Mouse (Mus musculus): ENCODE results near the gene Ccnj. TPM values are rescaled to one million over a fixed set of nuclear protein-coding genes. Genes with fewer than 3 reads are reported as not detected.

Ccnj gene
- polyA plus RNA-seq, 1 experiment from 2014 or later: 22.9 TPM

DNA sequence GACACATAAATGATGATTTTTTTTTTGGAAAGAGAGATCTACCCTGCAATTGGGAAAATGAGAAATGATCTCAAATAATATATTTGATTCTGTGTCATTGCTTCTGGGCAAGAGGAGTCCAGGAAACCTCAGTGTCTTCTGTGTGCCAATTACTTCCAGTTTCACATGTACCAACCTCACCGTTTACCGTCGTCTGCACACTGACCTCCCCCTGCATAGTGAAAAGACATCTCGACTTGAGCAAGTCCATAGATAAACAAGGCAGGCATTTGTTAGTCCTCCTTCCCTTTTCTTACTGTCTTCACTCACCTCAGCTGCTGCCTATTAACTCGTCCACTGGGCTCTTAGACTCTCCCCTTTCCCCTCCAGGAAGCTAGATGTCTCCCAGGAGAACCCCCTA, 5.4 kb upstream of the Ccnj start:
- no peak overlapping the region for H3K4me3 ChIP-seq
- ATAC-seq (ENCODE audit: low FRiP score): no peak
- H3K36me3 ChIP-seq: no peaks in the 10 kb centered on the region
- H3K9ac ChIP-seq: no peak overlapping the region
- peaks cover 8% of the 10 kb centered on the region for H3K4me1 ChIP-seq (replicated peaks)
- WGBS: 76% methylated on average over 5 of the region's 5 CpGs
- no peaks in the 10 kb centered on the region for H3K27me3 ChIP-seq
- H3K9me3 ChIP-seq: no peaks in the 10 kb centered on the region
- no peak overlapping the region for H3K27ac ChIP-seq
- H3K4me2 ChIP-seq: no peak overlapping the region

DNA sequence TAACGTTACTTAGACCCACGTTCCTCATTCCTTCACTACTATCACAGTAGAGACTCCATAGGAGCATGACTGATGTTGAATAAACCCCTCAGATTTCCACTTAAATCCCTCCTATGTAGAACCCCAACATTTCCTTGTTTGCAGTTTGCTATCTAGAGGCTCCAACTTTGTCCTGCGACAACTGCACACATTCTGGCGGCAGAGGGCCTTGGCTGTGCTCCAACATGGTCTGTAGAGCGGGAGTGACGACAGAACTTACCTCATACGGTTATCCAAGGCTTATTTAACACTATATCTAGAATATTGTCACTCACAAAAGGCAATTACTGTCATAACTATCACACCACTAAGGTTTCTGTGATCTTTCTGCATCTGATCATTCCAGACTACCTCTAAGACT, 4.3 kb upstream of the Ccnj start:
- no peaks in the 10 kb centered on the region for H3K9me3 ChIP-seq
- peaks cover 8% of the 10 kb centered on the region for H3K4me1 ChIP-seq (replicated peaks)
- ATAC-seq (ENCODE audit: low FRiP score): no peak
- no peak overlapping the region for H3K9ac ChIP-seq
- H3K27me3 ChIP-seq: no peaks in the 10 kb centered on the region
- H3K36me3 ChIP-seq: no peaks in the 10 kb centered on the region
- 83% methylated on average over 7 of the region's 7 CpGs for WGBS
- no peak overlapping the region for H3K27ac ChIP-seq
- H3K4me3 ChIP-seq: no peak overlapping the region
- H3K4me2 ChIP-seq: no peak overlapping the region

DNA sequence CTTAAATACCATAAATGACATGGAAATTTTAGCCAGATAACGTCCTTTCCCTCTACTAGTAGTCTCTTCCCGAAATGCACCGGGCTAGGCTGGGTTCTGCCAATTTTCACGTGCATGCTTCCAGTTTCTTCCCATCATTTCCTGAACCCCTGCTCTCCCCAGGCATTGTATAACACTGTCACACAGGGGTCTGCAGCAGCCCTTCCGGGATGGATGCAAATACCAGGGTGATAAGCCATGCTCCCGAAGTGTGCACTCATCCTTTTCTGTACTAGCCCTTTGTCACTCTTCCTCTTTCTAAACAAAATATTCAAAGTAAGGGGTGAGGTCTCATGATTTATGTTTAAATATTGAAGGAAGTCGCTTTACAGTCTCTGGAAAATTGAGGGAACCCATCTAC, 881 bp upstream of the Ccnj start:
- WGBS: 62% methylated on average over 7 of the region's 7 CpGs
- Histone ChIP-seq H3K4me2 (peak overlapping the region; percentile 87), H3K4me1 (replicated peaks) (peaks cover 39% of the 10 kb centered on the region), H3K36me3 (no peaks in the 10 kb centered on the region), H3K9ac (peak overlapping the region; percentile 99), H3K27ac (peak overlapping the region; percentile 97), H3K9me3 (no peaks in the 10 kb centered on the region), H3K4me3 (peak overlapping the region; percentile 79), H3K27me3 (no peaks in the 10 kb centered on the region)
- ATAC-seq (ENCODE audit: low FRiP score): no peak

DNA sequence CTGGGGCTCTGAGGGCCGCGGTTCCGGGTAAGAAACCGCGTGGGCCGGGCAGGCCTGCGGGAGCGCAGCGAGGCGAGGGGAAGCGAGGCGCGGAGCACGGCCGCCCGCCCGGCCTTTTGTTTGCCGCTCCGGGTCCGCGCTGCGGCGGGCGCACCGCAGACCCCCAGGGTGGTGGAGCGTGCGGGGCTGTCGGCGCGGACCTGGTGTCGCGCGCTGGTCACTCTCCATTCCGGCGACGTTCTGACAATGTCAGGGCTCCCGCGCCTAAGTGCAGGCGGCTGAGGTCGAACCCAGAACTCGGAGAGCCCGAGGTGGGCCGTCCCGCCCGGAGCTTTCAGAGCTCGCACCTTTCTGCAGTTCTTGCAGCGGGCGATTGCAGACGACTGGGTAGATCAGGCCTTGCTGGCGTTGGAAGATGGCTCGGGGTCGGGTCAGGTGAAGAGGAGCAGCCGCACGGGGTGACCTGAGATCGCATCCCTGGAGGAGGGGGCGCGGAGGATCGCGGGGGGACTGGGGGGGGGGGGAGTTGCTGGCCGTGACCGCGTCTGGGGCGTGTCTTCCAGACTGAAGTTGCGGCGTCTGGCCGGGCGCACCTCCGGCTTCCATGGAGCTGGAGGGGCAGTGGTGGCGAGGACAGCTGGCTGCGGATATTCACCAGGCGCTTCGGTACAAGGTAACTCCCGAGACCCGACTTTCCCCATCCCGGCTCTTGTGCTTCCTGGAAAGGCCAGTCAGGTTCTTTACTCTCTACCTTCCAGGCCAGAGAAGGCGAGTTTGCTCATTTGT, 530 bp downstream of the Ccnj start:
- Histone ChIP-seq H3K27me3 (no peaks in the 10 kb centered on the region), H3K4me3 (peak overlapping the region; percentile 79), H3K9me3 (no peaks in the 10 kb centered on the region), H3K27ac (peak overlapping the region; percentile 97), H3K9ac (peak overlapping the region; percentile 99), H3K36me3 (peaks cover 2% of the 10 kb centered on the region; the same call in 1 of the 2 replicates), H3K4me1 (replicated peaks) (peaks cover 43% of the 10 kb centered on the region), H3K4me2 (peak overlapping the region; percentile 87)
- WGBS: under 1% methylated on average over 73 of the region's 76 CpGs
- ATAC-seq (ENCODE audit: low FRiP score): peak; percentile 79

DNA sequence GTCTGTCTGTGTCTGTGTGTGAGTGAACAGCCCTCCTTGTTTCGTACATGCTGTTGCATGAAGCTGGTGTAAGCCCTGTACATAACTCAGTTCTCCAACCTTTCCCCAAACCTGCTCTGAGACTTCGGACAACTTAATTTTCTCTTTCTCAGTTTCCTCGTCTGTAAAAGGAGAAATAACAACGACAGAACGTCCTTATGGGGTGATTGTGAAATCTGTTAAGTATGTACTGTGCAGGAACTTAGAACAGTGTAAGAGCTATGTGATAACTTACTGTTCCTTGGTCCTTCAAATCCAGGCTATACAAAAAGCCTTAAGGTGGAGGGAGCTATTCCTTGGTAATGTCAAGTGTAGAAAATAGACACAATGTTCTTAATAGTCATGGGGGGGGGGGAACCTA, 1.3 kb downstream of the Ccnj start:
- peak overlapping the region; percentile 79 for H3K4me3 ChIP-seq
- no peaks in the 10 kb centered on the region for H3K9me3 ChIP-seq
- 34% methylated on average over 5 of the region's 5 CpGs for WGBS
- H3K27me3 ChIP-seq: no peaks in the 10 kb centered on the region
- H3K4me1 ChIP-seq (replicated peaks): peaks cover 43% of the 10 kb centered on the region
- peaks cover 10% of the 10 kb centered on the region for H3K36me3 ChIP-seq
- ATAC-seq (ENCODE audit: low FRiP score): no peak
- peak overlapping the region; percentile 87 for H3K4me2 ChIP-seq
- peak overlapping the region; percentile 99 for H3K9ac ChIP-seq
- H3K27ac ChIP-seq: no peak overlapping the region

DNA sequence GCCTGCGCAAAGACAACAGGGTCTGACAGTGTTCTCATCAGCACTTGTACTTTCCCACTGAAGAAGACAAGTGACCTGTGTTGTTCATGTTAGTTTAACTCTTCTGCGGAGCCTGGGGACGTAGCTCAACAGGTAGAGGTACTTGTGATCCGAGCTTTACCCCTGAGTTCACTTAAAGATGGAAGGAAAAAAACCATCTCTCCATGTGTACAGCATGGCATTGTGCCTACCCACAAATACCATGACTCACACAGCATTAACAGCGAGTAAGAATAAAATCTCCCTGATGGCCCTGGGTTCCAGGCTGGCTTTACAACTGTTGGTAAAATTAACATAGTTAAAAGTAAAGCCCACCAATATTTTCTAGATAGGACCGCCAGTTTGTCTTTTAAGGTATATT, 3.4 kb downstream of the Ccnj start:
- Histone ChIP-seq H3K9me3 (no peaks in the 10 kb centered on the region), H3K4me3 (no peak overlapping the region), H3K4me1 (replicated peaks) (peaks cover 43% of the 10 kb centered on the region), H3K9ac (no peak overlapping the region), H3K4me2 (0 out of 2 replicates have a peak overlapping the region, but pooled peaks have one; percentile 1), H3K36me3 (peaks cover 28% of the 10 kb centered on the region), H3K27ac (no peak overlapping the region), H3K27me3 (no peaks in the 10 kb centered on the region)
- 96% methylated on average over 6 of the region's 6 CpGs for WGBS
- ATAC-seq (ENCODE audit: low FRiP score): no peak

DNA sequence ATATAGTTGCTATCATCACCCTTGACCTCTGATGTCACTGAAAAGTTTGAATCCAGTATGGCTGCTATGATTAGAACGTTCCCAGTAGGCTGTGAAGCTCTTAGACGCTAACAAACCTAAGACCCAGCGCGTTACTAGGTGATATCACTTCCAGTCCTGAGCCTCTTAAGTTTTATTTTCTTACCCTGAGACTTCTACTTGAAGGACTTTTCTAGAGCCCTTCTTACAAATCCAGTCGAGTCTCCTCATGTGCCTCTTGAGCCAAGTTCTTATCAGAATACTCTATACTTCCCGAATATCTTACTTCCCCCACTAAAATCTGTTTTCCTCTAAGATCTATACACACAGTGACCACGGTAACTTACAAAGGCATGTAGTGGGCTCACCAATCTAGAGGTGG, 7.1 kb downstream of the Ccnj start:
- WGBS: 97% methylated on average over 7 of the region's 7 CpGs
- ATAC-seq (ENCODE audit: low FRiP score): no peak

DNA sequence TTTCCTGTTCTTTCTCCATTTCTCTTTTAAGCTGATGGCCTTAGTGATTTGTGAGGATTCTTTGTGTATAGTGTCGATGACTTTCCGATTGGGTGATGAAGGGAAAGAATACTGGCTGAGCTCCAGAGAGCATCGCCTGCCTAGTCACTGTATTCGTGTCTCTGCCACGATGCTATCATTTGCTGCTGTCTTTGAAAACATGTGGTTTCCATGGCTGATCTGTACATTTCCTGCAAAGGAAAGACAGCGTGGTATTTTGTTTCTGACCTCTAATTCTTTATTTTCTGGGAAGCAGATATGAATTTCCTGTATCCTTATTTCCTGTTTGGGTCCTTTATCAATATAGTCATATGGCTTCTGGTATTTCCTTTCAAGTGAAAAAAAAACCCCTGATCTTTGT, 9.2 kb downstream of the Ccnj start:
- no peak overlapping the region for H3K27ac ChIP-seq
- H3K4me1 ChIP-seq (replicated peaks): peaks cover 4% of the 10 kb centered on the region
- H3K36me3 ChIP-seq: peaks cover 79% of the 10 kb centered on the region
- H3K4me3 ChIP-seq: no peak overlapping the region
- no peaks in the 10 kb centered on the region for H3K9me3 ChIP-seq
- no peak overlapping the region for H3K9ac ChIP-seq
- H3K27me3 ChIP-seq: no peaks in the 10 kb centered on the region
- 88% methylated on average over 6 of the region's 6 CpGs for WGBS
- no peak for ATAC-seq (ENCODE audit: low FRiP score)
- no peak overlapping the region for H3K4me2 ChIP-seq

More for the DNA sequence above, 7.1 kb downstream of the Ccnj start:
- Histone ChIP-seq H3K9me3 (no peaks in the 10 kb centered on the region), H3K27ac (no peak overlapping the region), H3K27me3 (no peaks in the 10 kb centered on the region), H3K36me3 (peaks cover 60% of the 10 kb centered on the region), H3K9ac (no peak overlapping the region), H3K4me3 (no peak overlapping the region), H3K4me2 (no peak overlapping the region), H3K4me1 (replicated peaks) (peaks cover 25% of the 10 kb centered on the region)

DNA sequence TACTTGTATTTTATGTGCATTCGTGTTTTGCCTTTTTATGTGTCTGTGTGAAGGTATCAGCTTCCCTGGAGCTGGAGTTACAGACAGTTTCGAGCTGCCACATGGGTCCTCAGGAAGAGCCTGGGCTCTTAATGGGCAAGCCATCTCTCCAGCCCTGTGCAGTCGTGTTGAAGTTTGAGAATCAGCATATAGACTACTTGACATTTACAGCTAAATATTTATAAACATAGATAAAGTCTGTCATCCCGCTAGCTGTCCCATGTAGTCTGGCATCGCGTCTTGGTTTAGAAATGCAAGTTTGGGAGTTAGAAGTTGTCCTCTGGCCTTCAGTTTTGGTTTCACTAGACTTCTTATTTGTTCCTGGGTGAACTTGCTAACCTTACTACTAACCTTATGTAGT, 10.0 kb downstream of the Ccnj start:
- H3K9ac ChIP-seq: no peak overlapping the region
- H3K36me3 ChIP-seq: peaks cover 87% of the 10 kb centered on the region
- H3K4me2 ChIP-seq: no peak overlapping the region
- H3K4me1 ChIP-seq (replicated peaks): no peaks in the 10 kb centered on the region
- no peaks in the 10 kb centered on the region for H3K9me3 ChIP-seq
- H3K4me3 ChIP-seq: no peak overlapping the region
- 95% methylated on average over 6 of the region's 6 CpGs for WGBS
- no peak for ATAC-seq (ENCODE audit: low FRiP score)
- no peak overlapping the region for H3K27ac ChIP-seq
- H3K27me3 ChIP-seq: no peaks in the 10 kb centered on the region

DNA sequence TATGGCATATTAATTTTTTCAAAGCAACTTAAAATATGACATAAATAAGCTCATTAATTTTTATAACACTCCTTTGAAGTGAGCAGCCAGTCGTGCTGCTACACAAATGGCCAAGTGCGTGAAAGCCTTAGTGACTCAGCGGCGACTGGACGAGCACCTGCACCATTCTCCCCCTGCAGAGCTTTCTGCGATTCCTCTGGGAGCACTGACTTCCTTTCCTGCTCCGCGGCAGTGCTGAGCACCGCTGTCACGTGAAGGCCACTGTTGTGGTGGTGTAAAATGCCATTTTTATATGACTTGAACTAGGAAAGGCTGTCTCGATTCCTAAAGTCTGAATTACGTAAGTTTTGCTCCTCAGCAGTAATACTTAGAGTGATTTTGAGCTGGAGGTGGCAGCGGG, 10.5 kb downstream of the Ccnj start:
- Histone ChIP-seq H3K27me3 (no peaks in the 10 kb centered on the region), H3K4me1 (replicated peaks) (no peaks in the 10 kb centered on the region), H3K27ac (no peak overlapping the region), H3K36me3 (peaks cover 89% of the 10 kb centered on the region), H3K9me3 (no peaks in the 10 kb centered on the region), H3K4me3 (no peak overlapping the region), H3K9ac (no peak overlapping the region), H3K4me2 (no peak overlapping the region)
- WGBS: 85% methylated on average over 13 of the region's 13 CpGs
- ATAC-seq (ENCODE audit: low FRiP score): no peak

DNA sequence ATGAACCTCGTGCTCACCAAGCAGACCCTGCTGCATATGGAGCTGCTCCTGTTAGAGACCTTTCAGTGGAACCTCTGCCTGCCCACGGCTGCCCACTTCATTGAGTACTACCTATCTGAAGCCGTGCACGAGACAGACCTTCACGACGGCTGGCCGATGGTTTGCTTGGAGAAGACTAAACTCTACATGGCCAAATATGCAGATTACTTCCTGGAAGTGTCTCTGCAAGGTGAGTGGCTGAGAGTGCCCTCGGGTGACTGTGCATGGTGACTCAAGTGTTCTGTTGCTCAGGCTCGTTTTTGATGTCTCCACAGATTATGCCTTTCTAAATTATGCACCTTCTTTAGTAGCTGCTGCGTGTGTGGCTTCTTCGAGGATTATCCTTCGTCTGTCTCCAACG, 13.7 kb downstream of the Ccnj start:
- Histone ChIP-seq H3K9ac (no peak overlapping the region), H3K9me3 (no peaks in the 10 kb centered on the region), H3K27me3 (no peaks in the 10 kb centered on the region), H3K36me3 (peaks cover 85% of the 10 kb centered on the region), H3K4me2 (no peak overlapping the region), H3K4me3 (no peak overlapping the region), H3K4me1 (replicated peaks) (no peaks in the 10 kb centered on the region), H3K27ac (no peak overlapping the region)
- no peak for ATAC-seq (ENCODE audit: low FRiP score)
- 95% methylated on average over 13 of the region's 13 CpGs for WGBS

DNA sequence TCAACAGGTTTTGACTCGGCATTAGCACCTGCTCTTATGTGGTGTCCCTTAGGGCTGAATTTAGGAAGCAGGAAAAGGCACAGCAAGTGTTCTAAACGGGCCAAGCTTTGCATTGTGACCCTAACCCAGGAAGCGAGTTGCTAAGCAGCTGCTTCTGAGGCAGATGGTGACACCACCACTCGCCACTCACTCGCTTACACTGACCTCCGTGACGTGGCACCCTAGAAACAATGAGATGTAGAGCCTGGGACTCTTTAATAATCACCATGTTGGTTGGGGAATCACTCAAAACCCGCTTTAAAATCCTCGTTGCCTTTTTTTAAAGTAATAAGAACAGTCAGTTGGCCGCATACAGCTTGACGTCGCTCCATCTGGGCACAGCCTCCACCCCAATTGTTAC, 18.3 kb downstream of the Ccnj start:
- ATAC-seq (ENCODE audit: low FRiP score): no peak
- WGBS: 74% methylated on average over 12 of the region's 12 CpGs
- no peak overlapping the region for H3K4me2 ChIP-seq
- no peak overlapping the region for H3K9ac ChIP-seq
- no peaks in the 10 kb centered on the region for H3K9me3 ChIP-seq
- H3K4me1 ChIP-seq (replicated peaks): no peaks in the 10 kb centered on the region
- H3K4me3 ChIP-seq: no peak overlapping the region
- no peaks in the 10 kb centered on the region for H3K27me3 ChIP-seq
- peaks cover 63% of the 10 kb centered on the region for H3K36me3 ChIP-seq
- no peak overlapping the region for H3K27ac ChIP-seq

DNA sequence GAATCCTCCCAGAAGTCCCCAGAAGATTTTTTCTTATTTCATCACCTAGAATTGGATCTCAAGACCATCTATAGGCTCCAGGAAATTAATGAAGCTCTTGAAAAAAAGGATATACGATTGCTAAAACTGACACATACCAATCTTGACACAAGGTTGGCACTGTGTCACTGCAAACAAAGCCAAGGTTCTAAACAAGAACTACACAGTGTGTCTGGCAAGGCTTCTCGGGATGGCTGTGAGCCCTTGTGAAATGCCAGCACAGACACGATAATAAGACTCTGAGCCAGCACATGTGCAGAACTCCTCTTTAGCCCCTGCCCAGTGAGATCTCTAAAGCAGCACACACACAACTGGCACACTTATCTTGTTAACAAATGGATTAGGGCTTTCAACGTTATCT, 28.5 kb downstream of the Ccnj start:
- H3K4me1 ChIP-seq (replicated peaks): no peaks in the 10 kb centered on the region
- H3K27ac ChIP-seq: no peak overlapping the region
- no peak overlapping the region for H3K4me3 ChIP-seq
- WGBS: 78% methylated on average over 4 of the region's 4 CpGs
- no peak overlapping the region for H3K9ac ChIP-seq
- H3K4me2 ChIP-seq: no peak overlapping the region
- H3K27me3 ChIP-seq: peaks cover 20% of the 10 kb centered on the region
- H3K36me3 ChIP-seq: no peaks in the 10 kb centered on the region
- no peak for ATAC-seq (ENCODE audit: low FRiP score)
- no peaks in the 10 kb centered on the region for H3K9me3 ChIP-seq

All from hindbrain, embryonic 13.5 days (tissue).